Mouse (Mus musculus) liver, embryonic 12.5 days (tissue): Measurements from ENCODE around the gene Nup93. TPM values are rescaled to one million over a fixed set of nuclear protein-coding genes. Genes with fewer than 3 reads are reported as not detected.

Experiments used
- ATAC-seq: fragments of 200-750 bp; cut with Nextera tagmentation; 2 replicates; pipeline ENCODE4 v1.8.0; 2017; ENCODE audit warnings: moderate number of reproducible peaks, mild to moderate bottlenecking, moderate library complexity
- H3K27ac ChIP-seq: fragments of 300-500 bp; sonication (generic); 2 replicates; pipeline ENCODE4 v1.5.1; 2016; ENCODE audit warnings: mild to moderate bottlenecking
- H3K27me3 ChIP-seq: fragments of 300-500 bp; sonication (generic); replicated peaks from 2 replicates; pipeline ENCODE4 v1.6.1; 2016; ENCODE audit warnings: mild to moderate bottlenecking, moderate library complexity
- H3K36me3 ChIP-seq: fragments of 300-500 bp; sonication (generic); 2 replicates; pipeline ENCODE4 v1.6.1; 2016; ENCODE audit warnings: mild to moderate bottlenecking, moderate library complexity
- H3K4me1 ChIP-seq: fragments of 300-500 bp; sonication (generic); 2 replicates; pipeline ENCODE4 v1.6.1; 2016
- H3K4me2 ChIP-seq: fragments of 300-500 bp; sonication (generic); 2 replicates; pipeline ENCODE4 v1.6.1; 2016; ENCODE audit warnings: mild to moderate bottlenecking, moderate library complexity
- H3K4me3 ChIP-seq: fragments of 300-500 bp; sonication (generic); 2 replicates; pipeline ENCODE4 v1.5.1; 2016; ENCODE audit warnings: mild to moderate bottlenecking, moderate library complexity
- H3K9ac ChIP-seq: fragments of 300-500 bp; sonication (generic); 2 replicates; pipeline ENCODE4 v1.6.1; 2016; ENCODE audit warnings: mild to moderate bottlenecking, moderate library complexity
- H3K9me3 ChIP-seq: fragments of 300-500 bp; sonication (generic); replicated peaks from 2 replicates; pipeline ENCODE4 v1.6.1; 2016; ENCODE audit warnings: mild to moderate bottlenecking, moderate library complexity
- WGBS: fragments of 180-500 bp; shearing (Covaris S2); methylation state at CpG from one replicate; pipeline ENCODE4 v1.1.7; 2016; ENCODE audit not compliant: insufficient replicate concordance; 5-methylcytosine and 5-hydroxymethylcytosine counted together
- polyA plus RNA-seq: library from polyadenylated mRNA; unstranded; fragments of >200 nt; fragmentation: Nextera tagmentation; extraction: Ambion mirVana; gene quantifications from 2 replicates; pipeline ENCODE4 v1.2.1, GENCODE M21; 2016

The Nup93 gene
- polyA plus RNA-seq, 1 experiment from 2014 or later = 77.0 TPM

DNA sequence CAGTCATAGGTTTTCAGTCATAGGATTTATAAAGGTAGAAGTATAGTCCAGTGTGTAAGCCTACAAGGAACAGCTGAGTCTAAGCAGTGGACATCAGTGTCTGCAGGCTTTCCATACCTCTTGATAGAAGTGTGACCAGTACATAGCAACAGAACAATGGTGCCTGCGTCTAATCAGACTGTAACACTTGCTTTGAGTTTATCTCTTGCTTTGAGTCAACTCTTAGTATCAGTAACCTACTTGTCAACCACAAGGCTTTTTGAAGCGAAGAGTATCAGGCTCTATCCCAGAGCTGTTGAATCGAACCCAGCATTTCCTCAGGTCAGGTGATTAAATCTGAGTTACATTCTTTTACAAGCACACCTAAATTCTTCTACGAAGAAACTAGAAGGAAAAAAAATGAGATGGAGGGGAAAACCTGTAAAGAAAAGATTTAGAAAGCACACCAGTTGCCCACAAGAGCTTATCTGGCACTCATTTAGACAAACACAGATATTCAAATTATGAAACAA, 25.9 kb downstream of the Nup93 start:
- WGBS = 25% methylated on average over 4 of the region's 4 CpGs
- H3K27ac ChIP-seq = no peak overlapping the region
- peaks cover 36% of the 10 kb centered on the region for H3K36me3 ChIP-seq
- no peak overlapping the region for H3K4me3 ChIP-seq
- no peak overlapping the region for H3K9ac ChIP-seq
- H3K4me2 ChIP-seq = 0 out of 2 replicates have a peak overlapping the region, but pooled peaks have one; percentile 11
- no peaks in the 10 kb centered on the region for H3K27me3 ChIP-seq
- no peaks in the 10 kb centered on the region for H3K9me3 ChIP-seq
- ATAC-seq = peak; percentile 85
- H3K4me1 ChIP-seq = peaks cover 38% of the 10 kb centered on the region

DNA sequence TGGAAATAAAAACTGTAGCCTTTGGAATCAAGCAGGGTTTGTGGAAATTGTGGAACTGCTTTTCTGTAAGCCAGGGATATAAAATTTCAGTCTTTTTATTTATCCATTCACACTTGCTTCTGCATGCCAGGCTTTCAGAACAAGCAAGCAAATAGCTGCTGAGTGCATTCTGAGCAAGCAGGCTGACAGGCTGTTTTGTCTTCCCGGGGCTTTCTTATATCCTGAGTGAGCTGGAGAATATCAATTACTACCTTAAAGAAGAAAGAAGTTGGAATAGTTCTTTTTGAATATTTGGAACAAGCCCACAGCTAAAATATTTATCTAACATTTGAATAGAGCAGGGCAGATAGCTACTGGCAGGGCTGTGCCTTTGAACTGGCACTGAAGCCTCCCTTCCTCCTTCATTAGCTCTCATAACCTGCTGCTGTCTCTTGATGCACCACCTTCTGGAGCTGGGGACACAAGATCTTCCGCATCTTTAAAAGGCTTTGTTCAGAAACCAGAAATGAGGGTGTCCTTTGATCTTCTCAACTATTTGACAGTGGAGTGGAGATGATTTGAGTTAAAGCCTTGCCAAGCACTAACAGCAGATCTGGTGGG, 35.6 kb downstream of the Nup93 start:
- Histone ChIP-seq H3K4me3 (no peak overlapping the region), H3K9me3 (no peaks in the 10 kb centered on the region), H3K9ac (no peak overlapping the region), H3K4me1 (peaks cover 6% of the 10 kb centered on the region; the same call in 1 of the 2 replicates), H3K4me2 (no peak overlapping the region), H3K36me3 (peaks cover 9% of the 10 kb centered on the region; the same call in 1 of the 2 replicates), H3K27me3 (no peaks in the 10 kb centered on the region), H3K27ac (no peak overlapping the region)
- WGBS = 89% methylated on average over 2 of the region's 2 CpGs
- ATAC-seq = no peak

DNA sequence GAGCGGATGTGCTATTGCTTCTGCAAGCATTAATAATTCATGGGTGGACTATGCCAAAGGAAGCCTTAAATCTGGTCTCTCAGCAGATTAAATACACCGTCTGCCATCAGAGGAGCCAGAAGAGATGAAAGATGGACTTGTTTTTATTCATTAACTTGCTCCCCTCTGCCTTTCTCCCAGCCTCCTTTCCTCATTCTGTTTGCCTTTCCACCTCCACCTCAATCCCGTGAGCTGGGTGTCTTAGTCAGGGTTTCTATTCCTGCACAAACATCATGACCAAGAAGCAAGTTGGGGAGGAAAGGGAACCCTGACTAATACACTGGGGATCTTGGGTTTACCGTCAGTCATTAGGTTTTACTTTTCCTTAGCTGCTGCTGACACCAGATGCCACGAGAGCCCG, 44.5 kb downstream of the Nup93 start:
- Histone ChIP-seq H3K4me2 (no peak overlapping the region), H3K9me3 (no peaks in the 10 kb centered on the region), H3K9ac (no peak overlapping the region), H3K27ac (no peak overlapping the region), H3K27me3 (no peaks in the 10 kb centered on the region), H3K4me1 (peaks cover 15% of the 10 kb centered on the region), H3K36me3 (no peaks in the 10 kb centered on the region), H3K4me3 (no peak overlapping the region)
- whole genome bisulfite sequencing = 84% methylated on average over 6 of the region's 6 CpGs
- no peak for ATAC-seq

DNA sequence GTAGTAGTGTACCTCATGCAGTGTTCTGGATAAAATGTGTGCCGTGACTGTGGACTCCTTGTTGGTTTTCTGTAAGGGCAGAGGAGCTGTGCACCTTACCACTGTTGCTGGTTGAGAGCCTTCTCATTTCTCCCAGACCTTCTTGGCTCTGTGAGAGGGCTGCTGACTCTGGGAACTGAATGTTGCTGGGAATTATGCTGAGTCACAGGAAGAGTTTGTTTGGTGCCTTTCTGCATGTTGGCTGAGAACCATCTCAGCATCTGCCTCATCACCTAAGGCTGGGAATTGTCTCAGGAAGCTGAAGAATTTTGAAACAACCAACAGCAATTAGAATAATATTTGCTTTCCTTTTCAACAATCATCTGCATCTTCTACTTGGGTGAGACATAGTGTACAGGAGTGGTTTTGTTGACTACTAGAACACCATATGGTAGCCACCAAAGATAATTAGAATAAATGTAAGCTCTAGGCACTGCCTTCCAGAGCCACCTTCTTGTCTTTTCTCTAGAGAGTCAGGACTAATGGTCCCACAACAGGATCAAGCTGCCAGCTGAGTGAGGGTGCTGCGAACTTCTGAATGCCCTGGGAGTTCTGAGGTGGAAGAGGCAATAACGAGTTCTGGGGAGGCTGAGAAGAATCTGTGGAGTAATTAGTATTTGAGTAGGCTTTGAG, 48.4 kb downstream of the Nup93 start:
- Histone ChIP-seq H3K36me3 (no peaks in the 10 kb centered on the region), H3K27me3 (no peaks in the 10 kb centered on the region), H3K9me3 (no peaks in the 10 kb centered on the region), H3K27ac (peak overlapping the region; percentile 17; the same call in 1 of the 2 replicates), H3K4me1 (peaks cover 9% of the 10 kb centered on the region), H3K4me3 (no peak overlapping the region), H3K4me2 (no peak overlapping the region), H3K9ac (no peak overlapping the region)
- 76% methylated on average over 3 of the region's 3 CpGs for WGBS
- no peak for ATAC-seq

DNA sequence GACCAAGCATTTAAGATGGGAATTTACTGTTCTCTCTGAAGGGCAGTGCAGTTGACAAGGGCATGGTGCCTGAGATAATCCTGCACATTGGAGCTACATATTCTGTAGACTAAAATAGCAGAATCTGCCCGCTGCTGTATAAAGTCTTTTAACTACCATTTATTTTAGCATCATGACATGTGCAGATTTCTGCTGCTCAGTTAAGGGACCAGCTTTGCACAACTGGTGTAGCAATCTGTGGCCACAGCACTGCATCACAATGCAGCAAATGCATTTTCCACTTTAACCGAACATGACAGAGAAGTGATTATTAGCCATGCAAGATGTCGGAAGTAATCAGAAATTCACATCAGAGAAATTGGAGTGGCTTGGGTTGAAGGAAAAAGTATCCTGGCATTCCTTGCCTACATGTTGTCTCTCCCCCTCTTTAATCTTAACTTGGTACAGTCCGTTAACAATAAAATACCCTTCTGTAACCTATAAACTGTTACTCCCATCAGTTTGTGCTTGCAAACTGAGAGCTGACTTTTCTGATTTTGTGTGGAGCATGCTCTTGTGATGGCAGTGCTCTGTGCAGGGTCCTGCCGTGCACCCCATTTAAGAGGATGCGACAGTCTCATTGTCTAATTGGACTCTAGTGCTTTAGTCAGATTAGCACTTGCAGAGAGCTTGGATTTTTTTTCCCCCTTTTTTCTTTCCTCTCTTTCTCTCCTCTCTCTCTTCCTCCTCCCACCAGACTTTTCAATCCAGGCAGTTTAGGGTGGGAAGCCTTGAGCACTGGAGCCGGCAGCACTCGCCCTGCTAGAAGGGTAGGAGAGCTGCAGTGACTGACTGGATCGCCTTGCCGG, 52.2 kb downstream of the Nup93 start:
- no peak overlapping the region for H3K9ac ChIP-seq
- no peak overlapping the region for H3K4me3 ChIP-seq
- peaks cover 9% of the 10 kb centered on the region for H3K4me1 ChIP-seq
- H3K4me2 ChIP-seq = no peak overlapping the region
- 79% methylated on average over 10 of the region's 10 CpGs for WGBS
- no peak for ATAC-seq
- H3K9me3 ChIP-seq = no peaks in the 10 kb centered on the region
- no peaks in the 10 kb centered on the region for H3K36me3 ChIP-seq
- H3K27ac ChIP-seq = no peak overlapping the region
- H3K27me3 ChIP-seq = no peaks in the 10 kb centered on the region

DNA sequence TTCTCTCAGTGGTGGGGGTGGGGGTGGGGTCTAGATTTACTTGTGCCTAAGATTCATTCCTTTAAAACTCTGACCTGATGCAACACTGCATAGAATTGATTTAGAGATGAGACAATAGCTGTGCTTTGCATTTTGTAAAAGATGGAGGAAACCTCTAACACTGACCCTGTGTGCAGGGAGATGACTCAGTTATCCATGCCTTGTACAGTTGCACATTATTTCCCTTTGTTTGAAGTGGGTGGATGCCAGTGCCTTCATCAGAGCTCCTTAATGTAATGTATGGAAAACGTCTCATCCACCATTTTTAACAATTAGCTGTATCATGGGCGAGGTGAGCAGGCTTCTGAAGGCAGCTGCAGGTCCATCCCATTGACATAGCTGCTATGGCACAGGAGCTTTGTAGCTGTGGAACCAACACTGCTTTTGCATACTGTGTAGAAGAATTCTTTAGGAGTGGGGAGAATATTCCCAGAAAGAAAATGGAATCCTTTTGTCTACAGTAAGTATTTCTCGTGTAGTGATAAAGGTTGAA, 54.1 kb downstream of the Nup93 start:
- no peaks in the 10 kb centered on the region for H3K27me3 ChIP-seq
- 0 out of 2 replicates have a peak, but pooled peaks cover 11% of the 10 kb centered on the region for H3K4me1 ChIP-seq

DNA sequence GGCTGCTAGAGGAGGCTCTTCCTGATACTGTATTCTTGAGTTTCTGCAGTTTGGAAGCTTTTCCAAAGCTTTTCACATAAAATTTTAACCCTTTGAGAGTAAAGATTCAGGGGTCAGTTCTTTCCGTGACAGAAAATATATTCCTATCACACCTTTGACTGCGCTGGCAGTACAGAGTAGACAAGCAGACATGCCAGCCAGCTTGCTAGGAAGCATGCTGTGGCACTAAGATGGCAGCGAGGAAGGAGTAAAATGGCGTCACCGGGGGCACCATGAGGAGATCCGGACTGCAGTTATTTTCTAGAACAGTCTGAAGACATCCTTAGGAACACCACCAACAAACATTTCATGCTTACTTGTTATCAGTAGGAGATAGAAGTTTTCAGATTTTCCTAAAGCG, 55.9 kb downstream of the Nup93 start:
- Histone ChIP-seq H3K36me3 (no peaks in the 10 kb centered on the region), H3K27ac (no peak overlapping the region), H3K27me3 (no peaks in the 10 kb centered on the region), H3K4me3 (no peak overlapping the region), H3K9me3 (no peaks in the 10 kb centered on the region), H3K4me1 (0 out of 2 replicates have a peak, but pooled peaks cover 11% of the 10 kb centered on the region), H3K9ac (no peak overlapping the region), H3K4me2 (no peak overlapping the region)
- no peak for ATAC-seq
- 84% methylated on average over 7 of the region's 7 CpGs for WGBS

More for the DNA sequence above, 54.1 kb downstream of the Nup93 start:
- no peak for ATAC-seq
- Histone ChIP-seq H3K4me3 (no peak overlapping the region), H3K4me2 (no peak overlapping the region), H3K36me3 (no peaks in the 10 kb centered on the region), H3K9ac (no peak overlapping the region), H3K9me3 (no peaks in the 10 kb centered on the region), H3K27ac (no peak overlapping the region)
- 72% methylated on average over 3 of the region's 3 CpGs for WGBS

DNA sequence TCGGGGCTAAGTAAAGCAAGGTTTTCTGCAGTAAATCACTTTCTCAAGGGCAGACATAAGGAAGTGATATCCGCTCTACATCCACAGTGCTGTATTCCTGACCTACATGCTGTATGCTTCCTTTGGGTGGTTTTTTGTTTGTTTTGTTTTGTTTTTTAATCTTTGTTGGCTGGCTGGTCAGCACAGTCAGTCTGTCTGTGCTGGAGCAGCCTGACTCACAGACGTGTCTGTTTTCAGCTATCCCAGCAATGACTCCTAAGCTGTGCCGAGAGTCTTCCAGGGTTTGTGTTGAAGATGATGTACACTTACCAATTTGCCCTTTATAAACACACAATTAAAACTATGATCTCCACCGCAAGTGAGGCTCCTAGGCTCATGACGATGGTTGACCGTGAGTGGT, 56.7 kb downstream of the Nup93 start:
- Histone ChIP-seq H3K27ac (no peak overlapping the region), H3K27me3 (no peaks in the 10 kb centered on the region), H3K9ac (no peak overlapping the region), H3K36me3 (no peaks in the 10 kb centered on the region), H3K4me2 (no peak overlapping the region), H3K9me3 (no peaks in the 10 kb centered on the region), H3K4me3 (no peak overlapping the region), H3K4me1 (0 out of 2 replicates have a peak, but pooled peaks cover 11% of the 10 kb centered on the region)
- no peak for ATAC-seq
- 81% methylated on average over 7 of the region's 7 CpGs for WGBS

DNA sequence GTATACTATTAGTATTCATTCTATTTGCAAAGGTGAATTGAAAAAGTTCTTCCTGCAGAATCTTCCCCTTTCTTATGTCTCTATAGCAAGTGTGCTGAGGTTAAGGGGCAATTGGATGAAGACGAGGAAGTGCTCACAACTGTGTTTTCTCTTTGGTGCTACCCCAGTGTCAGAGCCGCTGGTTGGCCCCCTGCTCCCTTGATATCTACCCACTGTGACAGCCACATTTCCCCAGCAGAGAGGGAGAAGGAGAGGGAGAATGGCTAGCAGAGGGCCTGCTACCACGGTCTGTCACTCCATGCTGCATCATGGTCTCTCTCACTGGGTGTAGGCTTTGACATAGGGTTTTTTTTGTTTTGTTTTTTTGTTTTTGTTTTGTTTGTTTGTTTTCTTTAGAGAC, 58.2 kb downstream of the Nup93 start:
- WGBS = 35% methylated on average over 3 of the region's 3 CpGs
- Histone ChIP-seq H3K4me3 (no peak overlapping the region), H3K27ac (no peak overlapping the region), H3K27me3 (no peaks in the 10 kb centered on the region), H3K9ac (no peak overlapping the region), H3K4me1 (0 out of 2 replicates have a peak, but pooled peaks cover 11% of the 10 kb centered on the region), H3K36me3 (no peaks in the 10 kb centered on the region), H3K4me2 (no peak overlapping the region), H3K9me3 (no peaks in the 10 kb centered on the region)
- ATAC-seq = no peak

DNA sequence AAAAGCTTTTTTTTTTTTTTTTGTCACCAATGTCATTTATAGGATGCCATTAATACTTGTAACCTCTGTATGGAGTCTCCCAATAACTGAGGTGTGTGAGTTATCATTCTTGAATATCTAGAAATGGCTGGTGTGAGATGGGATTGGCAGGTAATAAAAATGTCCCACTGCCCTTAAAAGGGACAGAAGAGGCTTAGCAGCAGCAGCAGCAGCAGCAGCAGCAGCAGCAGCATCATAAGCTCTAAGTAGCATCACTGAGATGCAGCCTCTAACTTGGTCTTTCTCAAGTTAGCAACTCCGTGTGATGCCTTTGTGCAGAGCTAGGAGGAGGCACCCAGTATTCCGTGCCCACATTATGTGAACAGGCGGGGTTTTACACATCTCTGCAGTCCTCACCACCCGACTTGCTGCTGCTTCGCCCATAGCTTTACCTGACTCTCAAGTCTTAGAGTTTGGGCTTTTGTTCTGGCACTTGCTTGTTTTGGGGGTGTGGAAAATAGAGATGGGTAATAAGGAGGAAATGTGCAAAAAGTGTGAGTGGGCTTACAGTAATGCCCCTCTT, 59.0 kb downstream of the Nup93 start:
- H3K27me3 ChIP-seq = no peaks in the 10 kb centered on the region

DNA sequence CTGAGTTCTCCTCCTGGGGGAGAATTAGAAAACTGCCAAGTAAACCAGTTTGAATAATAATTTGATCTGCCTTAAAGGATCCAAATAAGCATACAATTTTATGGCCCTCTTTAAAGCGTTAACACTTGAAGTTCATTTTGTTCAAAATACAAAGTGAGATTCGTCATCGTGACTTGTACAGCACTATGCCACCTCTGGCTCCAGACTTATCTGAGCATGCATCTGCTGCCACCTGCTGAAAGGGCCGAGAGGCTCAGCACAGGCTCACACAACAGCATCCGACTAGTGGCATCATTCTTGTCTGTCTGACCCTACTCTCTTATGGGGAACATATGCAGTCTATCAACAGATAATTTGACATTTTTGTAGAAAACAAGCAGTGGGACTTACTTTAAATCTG, 59.7 kb downstream of the Nup93 start:
- Histone ChIP-seq H3K4me2 (no peak overlapping the region), H3K27me3 (no peaks in the 10 kb centered on the region), H3K36me3 (no peaks in the 10 kb centered on the region), H3K9ac (no peak overlapping the region), H3K4me1 (0 out of 2 replicates have a peak, but pooled peaks cover 11% of the 10 kb centered on the region), H3K27ac (no peak overlapping the region), H3K4me3 (no peak overlapping the region), H3K9me3 (no peaks in the 10 kb centered on the region)
- WGBS = 75% methylated on average over 5 of the region's 5 CpGs
- no peak for ATAC-seq

More for the DNA sequence above, 59.0 kb downstream of the Nup93 start:
- Histone ChIP-seq H3K4me2 (no peak overlapping the region), H3K27ac (no peak overlapping the region), H3K9ac (no peak overlapping the region), H3K4me1 (0 out of 2 replicates have a peak, but pooled peaks cover 11% of the 10 kb centered on the region), H3K9me3 (no peaks in the 10 kb centered on the region), H3K36me3 (no peaks in the 10 kb centered on the region), H3K4me3 (no peak overlapping the region)
- ATAC-seq = no peak
- 82% methylated on average over 5 of the region's 5 CpGs for WGBS
